Mouse (Mus musculus) lung, adult 2 months (tissue): Measurements from ENCODE around the gene Gimap1. TPM values are rescaled to one million over a fixed set of nuclear protein-coding genes. Genes with fewer than 3 reads are reported as not detected.

ENCODE experiments used
- DNase-seq: peaks from one replicate; pipeline ENCODE4 v3.0.0; 2022
- H3K4me1 ChIP-seq: fragments of 200-500 bp; 2 replicates; pipeline ENCODE4 v1.6.1; 2011; ENCODE audit warnings: low read length; ENCODE audit not compliant: control insufficient read depth, insufficient read depth
- H3K4me3 ChIP-seq: fragments of 200-500 bp; replicated peaks from 2 replicates; pipeline ENCODE3; 2011; ENCODE audit warnings: low read depth, mild to moderate bottlenecking, control low read depth, low read length; ENCODE audit errors: extremely low read depth
- CTCF ChIP-seq: fragments of 200-500 bp; IDR thresholded peaks from 2 replicates; pipeline ENCODE4 v1.5.1; 2011; ENCODE audit warnings: mild to moderate bottlenecking, low read length, control low read depth; ENCODE audit not compliant: insufficient read depth
- POLR2A ChIP-seq: fragments of 200-500 bp; IDR thresholded peaks from 2 replicates; pipeline ENCODE4 v1.6.1; 2011; ENCODE audit warnings: low read depth, mild to moderate bottlenecking, control low read depth, low read length, borderline replicate concordance; ENCODE audit errors: extremely low read depth
- WGBS: fragments of 180-500 bp; shearing (Covaris S2); methylation state at CpG from one replicate; pipeline ENCODE4 v1.1.7; 2018; 5-methylcytosine and 5-hydroxymethylcytosine counted together
- polyA plus RNA-seq: library from polyadenylated mRNA; depleted of rRNA; stranded (reverse); fragments of >200 nt; gene quantifications from 2 replicates; pipeline ENCODE4 v1.2.3, GENCODE M21; 2012

Gimap1 gene
- polyA plus RNA-seq, 1 experiment: 29.9 TPM

DNA sequence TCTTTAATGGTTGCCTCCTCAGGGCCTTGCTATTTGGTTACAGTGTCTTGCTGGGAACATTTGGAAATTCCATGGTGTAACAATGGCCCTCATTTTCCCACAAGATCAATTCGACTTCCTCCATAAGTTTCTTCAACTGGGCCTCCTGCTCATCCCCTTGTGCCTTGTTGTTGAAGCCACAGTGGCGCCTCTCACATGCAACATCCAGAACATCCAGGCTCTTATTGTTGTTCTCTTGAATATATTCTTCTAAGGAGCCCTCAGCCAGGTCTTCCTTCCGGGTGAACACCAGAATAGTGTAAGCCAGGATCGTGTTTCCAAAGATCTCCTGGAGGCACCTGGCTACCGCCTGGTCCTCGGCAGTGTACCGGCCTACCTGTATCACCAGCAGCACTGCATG, 36.7 kb upstream of the Gimap1 start:
- Histone ChIP-seq H3K4me1 (peaks cover 31% of the 10 kb centered on the region), H3K4me3 (no peak overlapping the region)
- WGBS: 80% methylated on average over 7 of the region's 7 CpGs
- no peak for DNase-seq
- no peak for TF ChIP-seq POLR2A
- TF ChIP-seq CTCF: no peak

GRCm38 (mm10) chr6:48702601-48703000, 36.3 kb upstream of the Gimap1 start:
- H3K4me1 ChIP-seq: peaks cover 29% of the 10 kb centered on the region
- 51% methylated on average over 5 of the region's 5 CpGs for WGBS
- no peak for DNase-seq
- H3K4me3 ChIP-seq: no peak overlapping the region
- TF ChIP-seq CTCF: no peak
- TF ChIP-seq POLR2A: no peak

DNA sequence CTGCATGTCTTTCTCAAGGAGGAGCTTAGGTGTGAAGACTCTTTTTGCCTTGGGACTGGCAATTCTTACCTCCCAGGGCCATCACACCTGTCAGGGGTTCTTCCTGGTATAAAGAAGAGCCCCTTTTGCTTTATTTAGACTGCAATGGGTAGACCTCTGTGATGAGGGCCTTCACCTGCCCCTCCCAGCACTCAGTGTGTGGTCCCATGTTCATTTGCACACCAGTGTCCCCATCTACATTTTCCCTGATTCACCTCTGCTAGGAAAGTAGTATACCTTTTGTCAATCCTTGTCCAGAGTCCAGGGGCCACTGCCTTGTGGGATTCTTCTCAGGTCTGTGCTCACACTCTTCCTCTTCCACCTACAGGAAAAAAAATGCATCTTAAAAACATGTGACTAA, 34.7 kb upstream of the Gimap1 start:
- no peak for DNase-seq
- TF ChIP-seq CTCF (no peak), POLR2A (no peak)
- Histone ChIP-seq H3K4me1 (peaks cover 21% of the 10 kb centered on the region), H3K4me3 (no peak overlapping the region)

DNA sequence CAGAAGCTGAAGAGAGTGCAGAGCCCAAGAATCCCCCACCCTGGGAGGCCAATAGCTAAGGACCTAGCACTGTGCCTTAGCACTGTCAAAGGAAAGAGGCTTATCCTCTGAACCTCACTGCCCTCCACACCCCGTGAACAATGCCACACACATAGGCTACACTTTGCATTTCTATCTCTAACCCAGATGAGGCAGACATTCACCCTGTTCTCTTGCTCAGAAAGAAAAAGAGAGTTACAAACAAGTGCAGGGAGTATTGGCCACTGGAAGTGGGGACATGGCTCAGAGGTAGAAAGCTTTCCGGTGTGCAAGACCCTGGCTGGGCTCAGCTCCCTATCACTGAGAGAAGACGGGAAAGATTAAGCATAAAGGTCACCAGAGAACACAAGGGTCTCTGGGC, 32.7 kb upstream of the Gimap1 start:
- 38% methylated on average over 3 of the region's 3 CpGs for WGBS
- TF ChIP-seq CTCF (no peak), POLR2A (no peak)
- DNase-seq: no peak

GRCm38 (mm10) chr6:48718455-48718854, 20.4 kb upstream of the Gimap1 start, which contains the start of the genes Gm28053 and Gimap7:
TSS of gene Gm28053 (plus strand) at chr6:48718607.
TSS of gene Gimap7 (plus strand) at chr6:48718621.
- H3K4me3 ChIP-seq: no peak within 1 kb of the TSS
- WGBS: 59% methylated on average over 2 of the region's 2 CpGs
- no peaks in the 10 kb centered on the region for H3K4me1 ChIP-seq
- DNase-seq: no peak
- no peak for TF ChIP-seq CTCF
- TF ChIP-seq POLR2A: no peak

More for the DNA sequence above, 32.7 kb upstream of the Gimap1 start:
- H3K4me3 ChIP-seq: peak overlapping the region; percentile 50
- peaks cover 12% of the 10 kb centered on the region for H3K4me1 ChIP-seq

- TF ChIP-seq CTCF (no peak), POLR2A (no peak)
- no peak for DNase-seq
- H3K4me3 ChIP-seq: no peak overlapping the region
- no peaks in the 10 kb centered on the region; the same call in 1 of the 2 replicates for H3K4me1 ChIP-seq
- 74% methylated on average over 4 of the region's 4 CpGs for WGBS
Observed at GRCm38 (mm10) chr6:48720326-48720725, 18.5 kb upstream of the Gimap1 start.

GRCm38 (mm10) chr6:48723468-48723867, 15.4 kb upstream of the Gimap1 start:
- DNase-seq: no peak
- Histone ChIP-seq H3K4me3 (no peak overlapping the region), H3K4me1 (no peaks in the 10 kb centered on the region; the same call in 1 of the 2 replicates)
- no peak for TF ChIP-seq POLR2A
- TF ChIP-seq CTCF: no peak
- WGBS: 62% methylated on average over 8 of the region's 8 CpGs

GRCm38 (mm10) chr6:48725476-48725875, 13.4 kb upstream of the Gimap1 start:
- 0% methylated on average over 1 of the region's 1 CpGs for WGBS
- TF ChIP-seq POLR2A: no peak
- TF ChIP-seq CTCF: no peak
- H3K4me3 ChIP-seq: no peak overlapping the region
- DNase-seq: no peak
- H3K4me1 ChIP-seq: no peaks in the 10 kb centered on the region; the same call in 1 of the 2 replicates

DNA sequence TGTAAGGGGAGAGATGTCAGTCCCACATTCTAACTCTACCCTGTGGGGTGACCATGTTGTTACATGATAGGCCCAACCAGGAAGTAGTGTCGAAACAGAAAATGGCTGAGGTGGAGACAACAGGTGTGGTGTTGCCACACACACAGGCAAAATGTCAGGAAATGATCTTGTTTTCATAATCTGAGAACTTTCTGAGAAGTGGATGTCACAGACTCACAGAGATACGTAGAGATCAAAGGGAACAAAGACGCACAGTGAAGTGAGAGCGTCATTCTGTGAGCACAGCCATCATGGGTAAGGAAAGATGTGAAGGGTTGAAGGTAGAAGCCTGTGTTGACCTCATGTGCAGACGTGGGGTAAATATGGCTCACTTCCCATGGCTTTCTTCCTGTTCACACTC, 11.1 kb upstream of the Gimap1 start:
- WGBS: 81% methylated on average over 5 of the region's 5 CpGs
- no peaks in the 10 kb centered on the region; the same call in 1 of the 2 replicates for H3K4me1 ChIP-seq
- TF ChIP-seq CTCF: no peak
- no peak for TF ChIP-seq POLR2A
- H3K4me3 ChIP-seq: no peak overlapping the region
- DNase-seq: no peak

DNA sequence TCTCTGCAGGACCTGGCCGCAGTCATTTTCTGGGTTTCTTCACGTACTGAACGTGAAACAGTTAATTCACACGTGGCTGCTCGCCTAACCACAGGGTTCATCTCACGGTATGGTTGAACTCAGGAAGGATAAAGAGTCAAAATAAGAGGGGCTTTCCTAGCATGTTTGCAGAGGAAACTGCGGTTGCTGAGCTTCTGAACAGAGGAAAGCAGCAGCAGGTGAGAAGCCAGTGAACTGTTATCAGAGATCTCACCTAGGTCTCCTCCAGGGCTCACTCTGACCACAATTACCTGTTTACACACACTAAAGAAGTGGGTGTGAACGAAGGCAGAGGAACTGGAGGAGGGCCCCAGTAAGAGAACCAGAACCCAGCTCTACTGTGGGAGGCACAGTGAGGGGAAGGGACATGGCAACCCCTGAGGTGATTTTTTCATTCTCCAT, 6.0 kb upstream of the Gimap1 start:
- H3K4me3 ChIP-seq: no peak overlapping the region
- TF ChIP-seq POLR2A (no peak), CTCF (no peak)
- WGBS: 42% methylated on average over 8 of the region's 8 CpGs
- no peaks in the 10 kb centered on the region for H3K4me1 ChIP-seq
- DNase-seq: no peak

DNA sequence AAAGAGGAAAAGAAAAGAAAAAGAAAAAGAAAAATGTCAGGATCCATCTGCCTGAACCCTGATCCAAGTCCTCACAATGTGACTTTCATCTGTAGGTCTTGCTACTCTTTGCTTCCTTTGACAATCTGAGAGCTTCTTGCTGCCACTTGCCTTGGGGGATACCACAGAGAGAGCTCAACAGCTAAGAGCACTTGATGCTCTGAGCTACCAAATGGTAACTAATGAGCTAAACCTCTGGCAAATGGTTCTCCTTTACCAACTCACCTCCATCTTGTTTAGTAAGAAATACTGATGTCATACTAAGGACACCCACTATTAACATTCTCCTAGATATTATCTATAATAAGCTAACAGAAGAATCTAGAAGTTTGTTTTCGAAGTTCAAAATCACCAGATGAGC, 5.2 kb upstream of the Gimap1 start:
- no peak for DNase-seq
- H3K4me3 ChIP-seq: no peak overlapping the region
- no peaks in the 10 kb centered on the region for H3K4me1 ChIP-seq
- 87% methylated on average over 1 of the region's 1 CpGs for WGBS
- TF ChIP-seq CTCF: no peak
- TF ChIP-seq POLR2A: no peak
